Mouse (Mus musculus) embryonic facial prominence, embryonic 14.5 days (tissue): Measurements from ENCODE around the gene Slc28a2. TPM values are rescaled to one million over a fixed set of nuclear protein-coding genes. Genes with fewer than 3 reads are reported as not detected.
"Not testable (repeated sequence)": the region's sequence is repeated elsewhere in the genome, so short reads cannot be mapped to it uniquely, and the experiment has no call there.

ENCODE experiments used
- ATAC-seq: fragments of 200-750 bp; cut with Nextera tagmentation; 2 replicates; pipeline ENCODE4 v1.8.0; 2017; ENCODE audit warnings: low read depth, moderate number of reproducible peaks, moderate TSS enrichment
- DNase-seq: peaks from one replicate; pipeline ENCODE4 v3.0.0-alpha.2; 2015; ENCODE audit warnings: low spot score
- H3K27ac ChIP-seq: fragments of 300-500 bp; sonication (generic); replicated peaks from 2 replicates; pipeline ENCODE4 v1.5.1; 2014; ENCODE audit warnings: low read depth, mild to moderate bottlenecking, low read length, moderate library complexity
- H3K27me3 ChIP-seq: fragments of 300-500 bp; sonication (generic); replicated peaks from 2 replicates; pipeline ENCODE4 v1.6.1; 2014; ENCODE audit warnings: low read length; ENCODE audit not compliant: control insufficient read depth, insufficient read depth
- H3K36me3 ChIP-seq: fragments of 300-500 bp; sonication (generic); 2 replicates; pipeline ENCODE4 v1.6.1; 2014; ENCODE audit warnings: low read length, mixed read lengths; ENCODE audit not compliant: control insufficient read depth, insufficient read depth
- H3K4me1 ChIP-seq: fragments of 300-500 bp; sonication (generic); 2 replicates; pipeline ENCODE4 v1.6.1; 2014; ENCODE audit warnings: antibody characterized with exemption, low read length; ENCODE audit not compliant: control insufficient read depth, insufficient read depth
- H3K4me2 ChIP-seq: fragments of 300-500 bp; sonication (generic); 2 replicates; pipeline ENCODE4 v1.6.1; 2014; ENCODE audit warnings: low read depth, mild to moderate bottlenecking, low read length, moderate library complexity, mixed read lengths
- H3K4me3 ChIP-seq: fragments of 300-500 bp; sonication (generic); 2 replicates; pipeline ENCODE4 v1.5.1; 2014; ENCODE audit warnings: low read depth, mild to moderate bottlenecking, low read length
- H3K9ac ChIP-seq: fragments of 300-500 bp; sonication (generic); 2 replicates; pipeline ENCODE4 v1.6.1; 2014; ENCODE audit warnings: low read depth, mild to moderate bottlenecking, low read length, moderate library complexity, mixed read lengths
- H3K9me3 ChIP-seq: fragments of 300-500 bp; sonication (generic); 2 replicates; pipeline ENCODE4 v1.6.1; 2016; ENCODE audit warnings: low read length; ENCODE audit not compliant: control insufficient read depth
- WGBS: fragments of 180-500 bp; shearing (Covaris S2); extraction: QIAGEN DNeasy Blood & Tissue Kit; methylation state at CpG from one replicate; pipeline ENCODE4 v1.1.7; 2014; 5-methylcytosine and 5-hydroxymethylcytosine counted together
- polyA plus RNA-seq: library from polyadenylated mRNA; unstranded; fragments of >200 nt; fragmentation: Nextera tagmentation; extraction: Ambion mirVana; gene quantifications from 2 replicates; pipeline ENCODE4 v1.2.1, GENCODE M21; 2014

Slc28a2 gene
- polyA plus RNA-seq, 1 experiment from 2014 or later, result 1.0 TPM

- H3K4me1 ChIP-seq, result peaks cover 3% of the 10 kb centered on the region; the same call in 1 of the 2 replicates
- no peaks in the 10 kb centered on the region for H3K36me3 ChIP-seq
- ATAC-seq (no peak), DNase-seq (no peak)
- no peak overlapping the region for H3K4me2 ChIP-seq
- H3K27me3 ChIP-seq, result no peaks in the 10 kb centered on the region
- no peak overlapping the region for H3K27ac ChIP-seq
- no peak overlapping the region for H3K9ac ChIP-seq
- no peak overlapping the region for H3K4me3 ChIP-seq
- no peaks in the 10 kb centered on the region for H3K9me3 ChIP-seq
- WGBS, result 40% methylated on average over 3 of the region's 3 CpGs
These were observed 41.2 kb upstream of the Slc28a2 start for GRCm38 (mm10) chr2:122385095-122385494.

DNA sequence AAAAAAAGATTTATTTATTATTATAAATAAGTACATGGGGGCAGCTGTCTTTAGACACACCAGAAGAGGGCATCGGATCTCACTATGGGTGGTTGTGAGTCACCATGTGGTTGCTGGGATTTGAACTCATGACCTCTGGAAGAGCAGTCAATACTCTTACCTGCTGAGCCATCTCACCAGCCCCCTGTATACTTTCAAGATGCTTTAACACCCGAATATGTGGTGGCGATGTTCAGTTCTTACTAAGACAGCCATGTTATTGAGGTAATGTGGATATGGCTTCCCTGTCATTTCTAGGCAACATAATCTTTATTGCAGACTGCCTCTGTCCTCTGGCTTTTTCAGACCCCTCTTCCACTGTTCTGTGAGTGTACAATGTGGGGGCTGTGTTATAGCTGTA, 39.1 kb upstream of the Slc28a2 start:
- H3K27ac ChIP-seq, H3K36me3 ChIP-seq, DNase-seq: not testable (repeated sequence)

GRCm38 (mm10) chr2:122396150-122396549, 30.1 kb upstream of the Slc28a2 start:
- WGBS, result 80% methylated on average over 1 of the region's 1 CpGs
- H3K4me2 ChIP-seq, result no peak overlapping the region
- no peak for ATAC-seq

More for the DNA sequence above, 39.1 kb upstream of the Slc28a2 start:
- H3K27me3 ChIP-seq, H3K4me2 ChIP-seq, H3K9me3 ChIP-seq, ATAC-seq, H3K4me1 ChIP-seq, H3K9ac ChIP-seq, H3K4me3 ChIP-seq: not testable (repeated sequence)
- 86% methylated on average over 3 of the region's 3 CpGs for WGBS

GRCm38 (mm10) chr2:122407607-122408006, 18.7 kb upstream of the Slc28a2 start:
- Histone ChIP-seq H3K9ac (no peak overlapping the region), H3K4me2 (no peak overlapping the region), H3K36me3 (no peaks in the 10 kb centered on the region), H3K27me3 (no peaks in the 10 kb centered on the region), H3K4me3 (no peak overlapping the region), H3K4me1 (no peaks in the 10 kb centered on the region), H3K9me3 (no peaks in the 10 kb centered on the region), H3K27ac (no peak overlapping the region)
- 83% methylated on average over 2 of the region's 2 CpGs for WGBS
- ATAC-seq, result no peak
- no peak for DNase-seq

More at GRCm38 (mm10) chr2:122396150-122396549, 30.1 kb upstream of the Slc28a2 start:
- Histone ChIP-seq H3K27ac (no peak overlapping the region), H3K4me3 (no peak overlapping the region), H3K27me3 (no peaks in the 10 kb centered on the region), H3K9me3 (no peaks in the 10 kb centered on the region), H3K4me1 (no peaks in the 10 kb centered on the region), H3K36me3 (no peaks in the 10 kb centered on the region), H3K9ac (no peak overlapping the region)
- DNase-seq, result no peak

DNA sequence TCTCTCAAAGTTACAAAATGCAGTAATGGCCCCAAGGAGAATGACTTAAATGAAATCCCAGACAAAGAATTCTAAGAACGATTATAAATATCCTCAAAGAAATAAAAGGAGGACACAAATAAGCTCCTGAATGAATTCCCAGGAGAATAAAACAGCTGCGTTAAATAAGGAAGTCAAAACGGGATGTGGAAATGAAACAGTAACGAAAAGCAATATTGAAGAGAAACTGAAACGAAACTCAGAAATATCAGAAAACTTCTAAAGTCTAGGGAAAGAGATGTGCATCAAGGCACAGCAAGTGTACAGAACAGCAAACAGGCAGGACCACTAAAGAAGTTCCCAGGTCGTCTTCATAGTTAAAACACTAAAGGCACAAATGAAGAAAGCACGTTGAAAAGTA, 17.3 kb upstream of the Slc28a2 start:
- 72% methylated on average over 7 of the region's 7 CpGs for WGBS
- Histone ChIP-seq H3K27ac (no peak overlapping the region), H3K4me1 (no peaks in the 10 kb centered on the region), H3K27me3 (no peaks in the 10 kb centered on the region), H3K4me2 (no peak overlapping the region), H3K9me3 (no peaks in the 10 kb centered on the region), H3K4me3 (no peak overlapping the region), H3K36me3 (no peaks in the 10 kb centered on the region), H3K9ac (no peak overlapping the region)
- ATAC-seq (no peak), DNase-seq (no peak)

DNA sequence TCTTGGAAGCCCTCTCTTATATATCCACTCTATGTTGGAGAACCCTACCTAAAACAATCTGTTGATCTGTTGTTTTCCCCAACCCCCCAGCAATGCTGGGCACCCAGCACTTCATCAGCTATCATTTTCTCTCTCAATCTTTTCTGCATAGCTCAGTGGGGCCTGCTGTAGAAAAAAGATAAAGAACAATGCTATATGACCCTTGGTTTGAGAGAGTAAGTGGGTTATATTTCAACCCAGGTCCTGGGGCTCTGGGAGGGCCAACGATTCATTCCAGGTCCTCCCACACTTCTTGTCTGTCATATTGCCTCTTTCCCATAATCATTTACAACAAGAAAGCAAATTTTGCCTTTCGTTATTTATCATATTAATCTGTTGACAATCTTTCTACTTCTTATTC, 368 bp downstream of the Slc28a2 start:
- not testable (repeated sequence) for H3K27ac ChIP-seq, H3K4me2 ChIP-seq, H3K4me1 ChIP-seq, H3K36me3 ChIP-seq, DNase-seq, H3K9me3 ChIP-seq, ATAC-seq, H3K9ac ChIP-seq, H3K27me3 ChIP-seq, H3K4me3 ChIP-seq
- WGBS, result 85% methylated on average over 2 of the region's 2 CpGs

- WGBS, result 81% methylated on average over 5 of the region's 5 CpGs
- DNase-seq, result not testable (repeated sequence)
These were observed 12.6 kb downstream of the Slc28a2 start for GRCm38 (mm10) chr2:122438706-122439482.

DNA sequence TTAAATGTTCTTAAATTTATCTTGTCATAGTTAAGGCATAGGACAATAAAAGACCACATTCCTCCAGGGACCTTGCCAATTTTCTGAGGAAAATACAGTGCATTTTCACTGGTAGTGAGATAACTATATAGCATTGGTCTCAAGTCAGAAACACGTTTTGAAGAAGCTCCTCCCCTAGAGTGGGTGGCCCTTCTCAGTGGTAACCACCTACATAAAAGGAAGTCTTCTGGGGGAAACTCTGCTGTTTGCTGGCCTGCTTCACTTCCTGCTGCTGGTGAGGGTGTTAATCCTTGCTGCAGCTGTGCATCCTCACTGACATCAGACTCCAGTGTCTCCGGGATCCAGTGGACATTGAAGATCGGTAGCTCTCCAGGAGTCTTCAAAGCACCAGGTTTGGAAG, 14.2 kb downstream of the Slc28a2 start:
- not testable (repeated sequence) for H3K9me3 ChIP-seq, DNase-seq, H3K4me1 ChIP-seq, H3K27ac ChIP-seq, H3K9ac ChIP-seq, H3K4me3 ChIP-seq, H3K27me3 ChIP-seq, ATAC-seq, H3K4me2 ChIP-seq, H3K36me3 ChIP-seq
- WGBS, result 0% methylated on average over 1 of the region's 3 CpGs

More at GRCm38 (mm10) chr2:122438706-122439482, 12.6 kb downstream of the Slc28a2 start:
- H3K27ac ChIP-seq, H3K4me3 ChIP-seq, H3K9ac ChIP-seq, H3K4me2 ChIP-seq, ATAC-seq, H3K36me3 ChIP-seq, H3K27me3 ChIP-seq, H3K4me1 ChIP-seq, H3K9me3 ChIP-seq: not testable (repeated sequence)
